Mouse (Mus musculus) cerebellum, adult (tissue): ENCODE data around the gene 4930562C15Rik.

Experiments
- ATAC-seq: cut with Nextera tagmentation; 2 replicates; pipeline ENCODE4 v1.9.2; 2017; ENCODE audit warnings: mild to moderate bottlenecking, moderate library complexity, mixed read lengths; ENCODE audit not compliant: insufficient number of reproducible peaks, low FRiP score, low TSS enrichment

Gene 4930562C15Rik

DNA sequence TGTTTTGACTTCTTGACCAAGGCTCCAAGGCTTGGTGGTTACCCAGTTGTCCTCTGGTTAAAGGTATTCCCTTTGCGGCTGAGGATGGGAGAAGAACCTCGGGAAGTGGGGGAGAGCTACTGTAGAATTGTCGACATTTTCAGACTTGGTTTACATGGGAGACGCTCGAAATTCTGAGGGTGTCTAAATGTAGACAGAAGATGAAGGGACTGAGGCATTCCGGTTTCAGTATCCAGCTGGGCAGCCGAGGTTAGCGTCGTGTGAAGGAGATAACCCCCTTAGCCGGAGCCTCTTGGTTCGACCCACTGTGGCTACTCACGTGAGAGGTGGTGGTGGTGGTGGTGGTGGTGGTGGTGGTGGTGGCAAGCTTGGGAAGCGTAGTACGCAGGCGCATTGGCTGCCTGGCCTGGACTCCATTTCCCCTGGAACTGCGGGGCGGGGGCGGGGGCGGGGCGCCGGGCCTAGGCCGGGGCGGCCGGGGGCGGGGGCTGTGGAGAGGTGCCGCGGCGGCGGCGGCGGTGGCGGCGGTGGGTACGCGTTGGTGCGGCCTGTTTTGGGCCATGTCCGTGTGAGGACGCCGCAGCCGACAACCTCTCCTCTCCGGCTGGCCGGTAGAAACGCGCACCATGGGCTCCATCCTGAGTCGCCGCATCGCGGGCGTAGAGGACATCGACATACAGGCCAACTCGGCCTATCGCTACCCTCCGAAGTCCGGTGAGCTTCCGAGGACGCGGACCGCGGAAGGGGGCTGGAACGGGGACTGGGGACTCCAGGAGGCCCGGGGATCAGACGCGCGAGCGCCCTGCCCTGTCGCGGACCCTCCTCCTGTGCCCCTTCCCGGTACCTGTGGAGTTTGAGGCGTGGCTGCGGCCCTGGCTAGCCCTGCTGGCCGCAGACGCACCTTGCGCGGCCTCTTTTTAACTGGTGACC is 50.8 kb downstream of the 4930562C15Rik start, which contains the start of gene Mgrn1:
Mgrn1 (plus strand) TSS at position 490 of the 930 bp plus-strand sequence.
- peak; percentile 84 for ATAC-seq

DNA sequence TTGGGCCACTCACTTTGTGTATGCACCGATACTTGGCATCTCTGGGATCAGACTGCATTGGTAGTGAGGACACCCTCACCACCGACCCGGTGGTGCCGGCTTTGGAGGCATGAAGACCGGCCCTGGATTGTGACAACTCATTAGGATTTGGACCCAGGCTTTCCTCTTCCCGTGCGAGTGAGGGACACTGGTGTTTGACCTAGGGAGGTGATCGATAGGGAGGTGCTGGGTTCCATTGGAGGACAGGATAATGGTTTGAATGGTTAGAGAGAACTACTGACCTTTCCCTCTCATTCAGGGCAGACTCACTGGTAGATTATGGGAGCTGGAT is 51.4 kb downstream of the 4930562C15Rik start:
- ATAC-seq, result peak; percentile 41; the same call in 1 of the 2 replicates

DNA sequence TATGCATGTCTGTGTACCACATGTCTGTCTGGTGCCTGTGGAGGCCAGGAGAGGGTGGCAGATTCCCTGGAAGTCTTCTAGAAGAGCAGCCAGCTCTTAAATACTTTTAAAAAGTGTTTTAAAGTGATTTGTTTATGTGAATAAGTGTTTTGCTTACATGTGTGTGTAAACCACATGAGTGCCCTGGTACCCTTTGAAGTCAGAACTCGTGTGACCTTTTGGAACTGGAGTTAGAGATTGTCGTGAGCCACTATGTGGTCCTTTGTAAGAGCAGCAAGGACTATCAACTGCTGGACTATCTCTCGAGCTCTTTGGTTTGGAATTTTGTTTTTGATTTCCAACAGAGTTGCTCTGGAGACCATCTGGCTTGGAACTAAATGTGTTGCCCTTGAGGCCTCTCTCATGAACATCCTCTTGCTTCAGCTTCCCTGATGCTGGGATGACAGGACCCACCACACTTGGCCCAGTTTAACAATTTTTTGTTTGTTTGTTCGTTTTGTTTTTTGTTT is 55.0 kb downstream of the 4930562C15Rik start:
- no peak for ATAC-seq

GRCm38 (mm10) chr16:4892171-4892570 is 57.0 kb downstream of the 4930562C15Rik start:
- ATAC-seq, result no peak

- ATAC-seq, result no peak
Measured at GRCm38 (mm10) chr16:4894201-4894908, 59.1 kb downstream of the 4930562C15Rik start.

DNA sequence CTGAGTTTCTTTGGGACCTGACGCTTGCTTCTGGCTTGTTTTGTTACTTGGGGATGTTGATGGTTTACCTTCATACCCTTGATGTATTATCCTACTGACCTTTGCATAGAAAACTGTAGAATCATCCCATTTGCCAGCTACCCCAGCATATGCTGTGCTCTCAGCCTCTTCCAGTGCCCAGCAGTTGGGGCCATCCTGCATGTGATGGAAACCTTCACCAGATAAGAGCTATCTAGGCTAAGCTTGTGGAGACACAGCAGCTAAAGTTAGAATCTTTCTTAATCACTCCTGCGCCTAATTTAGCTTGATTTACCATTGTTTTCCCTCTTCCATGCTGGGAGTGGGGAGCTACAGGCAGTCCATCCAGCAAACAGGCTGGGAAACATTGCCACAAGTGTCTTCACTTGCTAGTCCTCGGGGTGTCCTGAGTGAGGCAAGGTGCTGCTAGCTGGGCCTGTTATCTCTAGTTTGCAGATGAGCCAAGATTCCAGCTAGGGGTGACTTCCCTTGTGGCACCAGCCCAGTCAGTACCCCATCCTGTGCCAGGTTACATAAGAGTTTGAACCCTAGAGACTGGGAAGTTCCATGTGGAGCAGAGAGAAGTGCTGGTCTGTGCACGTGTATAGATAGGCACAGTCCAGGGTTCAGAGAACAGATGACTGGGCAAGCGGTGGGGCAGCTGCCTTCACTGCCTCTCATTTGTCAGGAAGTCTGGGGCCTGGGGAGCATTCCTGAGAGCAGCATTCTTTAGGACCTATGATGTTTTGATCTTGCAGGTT is 61.2 kb downstream of the 4930562C15Rik start:
- ATAC-seq, result peak; percentile 68; the same call in 1 of the 2 replicates

DNA sequence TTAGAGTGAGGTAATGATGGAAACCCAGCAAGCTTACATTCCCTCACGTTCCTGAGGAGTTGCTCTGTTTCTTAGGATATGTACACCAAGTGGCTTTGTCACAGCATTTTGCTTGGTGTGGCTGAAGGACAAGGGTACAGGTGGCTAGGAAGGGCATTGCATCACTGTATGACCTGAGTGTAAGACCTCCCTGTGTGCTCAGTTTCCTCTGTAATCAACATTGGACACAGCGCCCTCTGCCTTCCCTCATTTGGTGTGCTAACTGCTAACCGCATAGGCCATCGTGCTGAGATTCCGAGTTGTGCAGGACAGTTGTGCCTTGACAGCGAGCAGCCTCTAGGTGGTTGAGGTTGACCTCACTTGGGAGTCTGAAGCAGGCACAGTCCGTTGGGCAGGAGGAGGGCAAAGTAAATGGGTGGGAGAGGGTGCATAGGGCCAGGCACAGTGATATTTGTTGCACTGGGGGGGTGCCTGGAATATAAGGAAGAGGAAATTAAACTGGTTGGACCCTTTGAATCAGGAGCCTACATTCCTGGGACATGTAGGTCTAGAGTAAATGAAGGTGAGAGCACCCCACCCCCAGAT is 62.0 kb downstream of the 4930562C15Rik start:
- ATAC-seq, result no peak

- no peak for ATAC-seq
Measured at GRCm38 (mm10) chr16:4898881-4899280, 63.7 kb downstream of the 4930562C15Rik start.

- no peak for ATAC-seq
Measured at GRCm38 (mm10) chr16:4899711-4900110, 64.5 kb downstream of the 4930562C15Rik start.

DNA sequence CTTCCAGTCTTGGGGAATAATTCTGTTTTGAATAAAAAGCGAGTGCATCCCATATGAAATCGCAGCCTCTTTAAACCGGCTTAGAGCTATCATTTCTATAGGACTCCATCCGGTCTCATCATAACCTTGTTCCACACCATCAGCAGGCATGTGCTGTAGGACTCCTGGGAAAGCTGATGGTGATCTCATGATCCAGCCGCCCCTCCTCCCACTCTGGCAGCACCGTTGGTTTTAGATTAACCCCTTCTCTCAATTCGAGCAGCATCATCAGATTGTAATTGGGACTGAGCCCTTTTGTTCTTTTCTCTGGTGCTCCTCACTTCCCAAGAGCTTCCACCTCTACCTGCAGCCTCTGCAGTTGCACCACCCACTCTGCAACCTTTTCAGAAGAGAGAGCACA is 66.0 kb downstream of the 4930562C15Rik start:
- ATAC-seq, result no peak

DNA sequence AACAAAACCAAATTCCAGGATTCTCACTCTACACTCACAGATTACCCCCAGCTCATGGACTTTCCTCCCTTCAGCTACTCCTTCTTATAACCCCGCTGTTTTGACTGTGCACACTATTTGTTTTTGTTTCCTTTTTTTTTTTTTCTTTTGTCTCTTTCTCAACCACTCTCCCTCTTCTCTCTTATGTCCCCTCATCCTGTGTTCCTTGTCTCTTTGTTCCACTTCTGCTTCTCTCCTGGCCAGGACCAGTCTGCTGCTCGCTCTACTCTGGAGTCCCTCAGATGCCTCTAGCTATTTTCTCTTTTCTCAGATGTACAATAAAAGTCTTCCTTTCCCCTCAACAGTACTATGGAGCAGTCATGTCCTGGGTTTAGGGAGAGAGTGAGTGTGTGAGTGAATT is 67.2 kb downstream of the 4930562C15Rik start:
- ATAC-seq, result no peak

DNA sequence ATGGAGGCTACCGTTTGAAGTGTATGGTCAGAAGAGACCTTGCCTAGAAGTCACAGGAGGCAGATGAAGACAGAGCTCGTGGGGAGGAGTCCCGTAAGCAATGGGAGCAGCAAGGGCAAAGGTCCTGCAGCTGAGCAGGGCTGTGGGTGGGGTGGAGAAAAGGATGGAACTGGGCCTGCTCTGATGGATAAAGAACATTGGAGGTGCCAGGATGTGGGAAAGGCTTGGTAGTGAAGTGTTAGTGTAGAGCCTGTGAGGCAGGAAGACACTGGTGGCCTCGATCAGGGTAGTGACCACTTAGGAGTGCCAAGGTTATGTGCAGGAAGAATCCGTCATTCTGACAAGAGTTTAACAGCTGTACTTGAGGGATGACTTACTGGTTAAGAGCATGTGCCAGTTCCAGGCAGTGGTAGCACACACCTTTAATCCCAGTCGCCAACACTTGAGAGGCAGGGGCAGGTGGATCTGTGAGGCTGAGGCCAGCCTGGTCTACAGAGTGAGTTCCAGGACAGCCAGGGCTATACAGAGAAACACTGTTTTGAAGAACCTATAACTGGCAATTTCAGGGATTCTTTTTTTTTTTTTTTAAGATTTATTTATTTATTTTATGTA is 68.4 kb downstream of the 4930562C15Rik start:
- no peak for ATAC-seq

DNA sequence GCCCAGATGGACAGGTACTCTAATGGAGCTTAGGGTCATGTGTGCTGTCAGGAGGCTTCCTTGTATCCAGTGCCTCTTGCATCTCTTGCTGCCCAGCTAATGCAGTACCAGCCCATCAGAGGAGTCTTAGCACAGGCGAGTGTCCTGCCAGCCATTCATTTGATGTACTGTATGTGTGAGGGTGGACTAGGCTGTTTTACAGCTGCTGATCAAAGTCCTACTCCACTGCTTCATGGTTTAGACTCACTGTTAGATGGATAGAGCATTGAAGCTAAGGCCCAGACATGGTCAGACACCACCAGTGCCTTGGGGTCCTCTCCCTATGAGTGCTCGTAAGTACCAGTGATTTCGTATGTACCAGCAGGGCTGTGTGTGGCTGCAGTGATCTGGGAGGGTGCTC is 69.7 kb downstream of the 4930562C15Rik start:
- no peak for ATAC-seq

GRCm38 (mm10) chr16:4905591-4905990 is 70.4 kb downstream of the 4930562C15Rik start:
- no peak for ATAC-seq

DNA sequence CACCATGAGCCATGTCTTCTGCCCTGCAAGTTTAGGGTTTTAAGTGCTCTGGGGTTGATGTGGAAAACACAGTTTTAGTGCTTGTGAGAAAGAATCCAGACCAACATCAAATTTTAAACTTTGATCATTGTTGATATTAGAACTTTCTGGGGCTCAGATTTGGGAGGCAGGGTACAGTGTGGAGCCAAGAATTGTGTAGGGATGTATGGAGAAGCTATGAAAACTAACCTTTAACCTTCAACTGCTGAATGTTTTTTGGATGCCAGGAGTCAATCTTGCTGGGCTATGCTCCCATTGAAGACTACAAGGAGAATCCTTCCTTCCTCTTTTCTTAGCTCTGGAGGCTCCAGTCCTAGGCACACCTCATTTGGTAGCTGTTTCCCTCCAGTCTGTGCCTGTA is 71.3 kb downstream of the 4930562C15Rik start:
- ATAC-seq, result no peak

DNA sequence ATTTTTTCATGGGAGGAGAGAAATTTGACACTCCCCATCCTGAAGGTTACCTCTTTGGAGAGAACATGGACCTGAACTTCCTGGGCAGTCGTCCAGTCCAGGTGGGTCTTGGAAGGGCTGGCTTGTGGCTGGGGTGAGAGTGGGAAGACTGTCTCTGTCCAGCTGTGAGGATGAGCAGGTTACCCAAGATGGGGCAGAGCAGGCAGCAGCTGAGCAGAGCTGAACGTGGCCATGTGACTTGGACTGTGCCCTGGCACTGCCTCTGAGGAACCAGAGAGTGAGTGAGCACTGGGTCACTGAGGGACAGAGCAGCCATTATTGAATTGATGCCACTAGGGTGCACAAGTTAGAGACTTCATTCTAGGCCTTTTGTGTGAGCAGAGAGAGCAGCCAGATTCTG is 72.2 kb downstream of the 4930562C15Rik start:
- ATAC-seq, result 0 out of 2 replicates have a peak, but pooled peaks have one; percentile 40

- ATAC-seq, result no peak
Measured at GRCm38 (mm10) chr16:4907972-4908371, 72.8 kb downstream of the 4930562C15Rik start.

DNA sequence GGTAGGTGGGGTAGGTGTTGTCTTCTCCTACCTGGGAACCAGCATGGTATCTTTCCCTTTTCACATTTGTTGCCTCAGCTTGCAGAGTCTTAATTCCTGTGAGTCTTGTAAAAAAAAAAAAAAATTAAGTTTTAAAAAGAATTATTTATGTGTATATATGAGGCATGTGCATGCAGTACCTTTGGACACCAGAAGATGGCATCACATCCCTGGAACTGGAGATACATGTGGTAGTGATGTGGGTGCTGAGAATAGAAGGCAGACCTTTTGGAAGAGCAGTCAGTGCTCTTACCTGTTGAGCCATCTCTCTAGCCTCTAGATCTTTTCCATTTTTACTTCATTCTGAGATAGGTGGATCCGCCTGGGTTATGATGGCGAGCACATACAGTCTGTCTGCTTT is 74.5 kb downstream of the 4930562C15Rik start:
- no peak for ATAC-seq

DNA sequence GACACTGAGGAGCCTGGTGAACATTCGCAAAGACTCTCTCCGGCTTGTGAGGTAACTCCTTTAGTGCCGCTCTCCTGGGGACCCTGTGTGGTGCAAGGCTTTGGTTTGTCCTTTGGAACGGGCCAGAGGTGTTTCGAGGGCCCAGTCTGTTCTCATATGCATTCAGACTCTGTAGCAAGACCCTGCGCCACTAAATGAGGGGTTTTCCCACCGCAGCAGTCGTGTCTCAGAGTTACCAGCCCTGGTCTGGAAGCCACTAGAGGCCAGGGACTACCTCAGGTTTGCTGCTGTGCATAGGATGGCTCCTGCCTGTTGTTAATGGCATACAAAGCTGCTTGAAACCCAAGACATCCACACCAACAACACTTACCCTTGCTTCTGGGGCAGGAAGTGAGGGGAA is 75.5 kb downstream of the 4930562C15Rik start:
- ATAC-seq, result no peak
